Mouse (Mus musculus): ENCODE results near the gene Mybph. TPM values are rescaled to one million over a fixed set of nuclear protein-coding genes. Genes with fewer than 3 reads are reported as not detected.
"Not testable (repeated sequence)": the region's sequence is repeated elsewhere in the genome, so short reads cannot be mapped to it uniquely, and the experiment has no call there.

Mybph gene
- total RNA-seq, 2 experiments from 2014 or later = not detected

DNA sequence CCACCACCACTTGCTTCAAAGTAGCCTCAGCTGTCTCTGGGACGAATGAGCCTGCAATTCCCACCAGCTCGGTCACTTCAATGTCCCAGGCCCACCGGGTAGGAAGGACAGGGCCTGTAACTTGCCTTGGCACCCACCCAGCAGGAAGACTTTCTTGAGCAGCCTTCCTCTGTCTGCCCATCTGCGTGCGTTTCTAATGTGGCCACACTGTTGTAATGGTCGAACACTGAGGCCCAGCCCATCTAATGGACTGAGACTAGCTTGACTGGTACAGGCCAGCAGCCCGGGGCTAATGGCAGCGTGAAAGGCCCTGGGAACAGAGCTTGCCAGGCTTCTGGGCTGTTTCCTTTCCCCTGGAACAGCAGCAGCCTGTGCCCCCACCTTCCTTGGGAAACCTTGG, 39.1 kb downstream of the Mybph start:
- DNase-seq (ENCODE audit: low spot score in 2 of 2) = peak; percentile 30 to 41

DNA sequence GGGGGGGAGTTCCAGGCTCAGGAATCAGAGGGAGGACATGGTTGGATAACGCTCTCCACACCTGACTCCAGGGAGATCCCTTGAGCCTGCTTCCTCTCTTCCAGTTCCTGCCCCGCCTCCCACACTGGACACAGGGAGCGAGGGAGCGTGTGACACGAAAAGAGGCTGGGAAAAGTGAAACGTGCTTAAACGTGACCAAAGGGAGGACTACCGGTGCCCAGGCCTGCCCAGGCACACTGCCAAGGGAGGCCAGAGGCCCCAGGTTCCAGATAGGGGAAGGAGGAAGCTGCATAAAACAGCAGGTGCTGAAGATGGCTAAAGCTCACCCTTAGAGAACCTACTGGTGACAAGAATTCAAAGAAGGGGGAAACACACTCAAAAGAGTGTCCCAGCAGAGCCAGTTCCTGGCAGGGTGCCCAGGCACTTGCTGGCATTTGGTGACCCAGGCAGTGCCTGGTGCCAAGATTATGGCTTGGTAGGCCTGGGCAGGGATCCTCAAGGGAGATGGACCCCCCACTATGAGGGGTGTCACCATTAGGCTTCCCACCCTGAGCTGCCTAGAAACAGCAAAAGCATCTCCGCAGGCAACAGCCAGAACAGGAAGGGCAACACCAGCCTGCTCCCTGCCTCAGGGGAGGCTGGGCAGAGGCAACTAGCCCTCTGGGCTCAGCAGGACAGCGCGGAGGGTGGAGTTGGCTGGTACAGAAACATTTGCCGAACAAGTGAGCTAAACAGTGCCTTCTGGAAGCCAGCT, 39.7 kb downstream of the Mybph start:
- DNase-seq (ENCODE audit: low spot score in 2 of 2) = peak; percentile 77 to 80

DNA sequence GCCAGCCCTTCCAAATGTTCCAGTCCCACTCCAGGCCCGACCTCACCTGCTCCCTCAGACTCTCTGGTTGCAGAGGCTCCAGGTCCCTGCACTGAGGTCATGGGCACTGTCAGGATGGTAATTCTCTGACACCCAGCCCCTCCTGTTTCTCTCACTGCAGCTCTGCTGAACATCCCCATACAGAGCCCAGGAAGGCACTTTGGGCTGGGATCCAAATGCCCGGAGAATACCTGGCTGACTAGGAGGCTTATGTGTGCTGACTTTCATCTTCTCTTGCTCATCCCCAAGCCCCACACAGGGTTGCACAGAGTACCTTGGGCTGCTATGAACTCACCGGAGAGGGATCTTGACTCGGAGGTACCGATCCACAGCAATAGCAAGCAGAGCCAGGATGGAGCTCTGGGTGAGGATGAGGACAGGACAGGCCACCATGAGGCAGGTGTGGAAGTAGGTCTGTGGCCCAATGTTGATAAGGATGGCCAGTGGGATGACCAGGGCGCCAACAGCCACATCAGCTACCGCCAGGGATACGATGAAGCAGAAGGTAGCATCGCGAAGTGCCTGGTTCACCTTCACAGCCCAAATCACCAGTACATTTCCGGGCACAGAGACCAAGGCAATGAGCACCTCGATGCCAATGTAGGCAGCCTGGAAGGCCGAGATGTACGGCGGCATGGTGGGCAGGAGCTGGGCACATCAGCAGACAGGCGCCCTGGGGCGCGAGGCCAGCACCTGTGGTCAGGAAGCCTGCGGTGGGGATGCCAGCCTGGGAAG, 40.6 kb downstream of the Mybph start:
- peak in 1 of 2 experiments; percentile 41 for DNase-seq (ENCODE audit: low spot score in 2 of 2)

DNA sequence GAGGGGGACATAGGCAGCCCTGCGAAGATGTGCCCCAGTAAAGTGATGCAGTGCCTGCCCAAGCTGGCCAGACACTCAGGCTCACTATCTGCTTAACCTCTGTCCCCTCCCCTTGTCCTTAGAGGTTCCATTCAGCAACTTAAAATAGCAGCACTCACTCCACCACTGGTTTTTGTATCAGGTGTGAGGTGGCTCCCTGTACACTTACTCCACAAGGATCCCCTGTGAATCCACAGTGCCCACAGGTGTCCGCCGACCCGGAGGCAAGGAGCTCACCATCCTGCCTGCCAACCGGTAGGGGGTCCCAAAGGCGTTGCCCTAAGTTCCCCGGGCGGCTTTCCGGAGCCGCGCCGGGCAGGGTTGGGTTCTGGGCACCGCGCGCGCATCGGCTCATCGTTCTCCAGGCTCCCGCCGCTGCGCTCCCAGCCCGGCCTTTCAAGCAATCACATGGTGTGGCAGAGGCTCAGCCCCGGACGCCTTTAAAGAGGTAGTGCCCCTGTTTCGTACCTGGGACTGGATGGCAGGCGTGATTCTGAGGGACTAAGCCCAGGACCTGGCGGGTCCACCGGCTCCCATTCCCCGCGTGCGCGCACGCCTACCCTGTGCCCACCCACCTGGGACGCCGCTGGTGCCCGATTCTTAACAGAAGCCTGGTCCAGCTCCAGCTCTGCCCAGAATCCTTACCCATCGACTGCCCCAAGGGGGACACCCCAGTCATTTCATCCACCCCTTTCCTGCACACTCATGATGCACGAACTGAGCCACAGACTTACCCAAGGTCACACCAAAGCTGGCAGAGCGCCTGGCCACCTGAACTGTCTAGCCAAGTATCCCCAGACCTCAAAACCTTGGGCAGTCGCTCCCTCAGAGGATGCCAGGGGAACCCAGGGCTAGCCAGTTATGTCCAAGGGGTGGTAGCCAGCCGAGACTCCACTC, 41.5 kb downstream of the Mybph start:
- peak; percentile 69 to 74 for DNase-seq (ENCODE audit: low spot score in 2 of 2)

DNA sequence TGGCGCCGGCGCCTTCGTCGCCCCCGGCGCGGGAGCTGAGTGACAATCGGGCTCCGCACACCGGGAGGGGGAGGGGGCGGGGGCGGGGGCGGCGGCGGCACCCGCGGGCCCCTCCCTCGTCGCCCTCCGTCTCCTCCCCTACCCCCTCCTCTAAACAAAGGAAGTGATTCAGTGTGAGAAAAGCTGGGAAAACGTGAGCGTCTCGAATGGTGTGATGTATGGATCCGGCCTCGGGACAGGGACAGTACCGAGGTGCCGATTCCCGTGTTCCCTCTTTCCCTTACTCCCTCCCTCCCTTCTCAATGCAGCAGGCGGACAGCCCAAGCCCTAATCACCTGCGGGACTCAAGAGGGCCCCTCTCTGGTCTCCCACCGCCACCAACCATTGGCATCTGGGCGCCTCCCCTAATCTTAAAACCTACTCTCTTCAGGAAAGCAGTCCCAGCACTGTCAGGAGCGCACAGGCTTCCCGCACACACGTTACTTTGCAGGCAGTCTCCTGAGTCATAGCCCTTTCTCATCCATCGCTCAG, 42.2 kb downstream of the Mybph start, which contains the start of gene Adora1:
Adora1 (minus strand) TSS at position 41 of the 531 bp plus-strand sequence.
- no peak for DNase-seq (ENCODE audit: low spot score in 2 of 2)

DNA sequence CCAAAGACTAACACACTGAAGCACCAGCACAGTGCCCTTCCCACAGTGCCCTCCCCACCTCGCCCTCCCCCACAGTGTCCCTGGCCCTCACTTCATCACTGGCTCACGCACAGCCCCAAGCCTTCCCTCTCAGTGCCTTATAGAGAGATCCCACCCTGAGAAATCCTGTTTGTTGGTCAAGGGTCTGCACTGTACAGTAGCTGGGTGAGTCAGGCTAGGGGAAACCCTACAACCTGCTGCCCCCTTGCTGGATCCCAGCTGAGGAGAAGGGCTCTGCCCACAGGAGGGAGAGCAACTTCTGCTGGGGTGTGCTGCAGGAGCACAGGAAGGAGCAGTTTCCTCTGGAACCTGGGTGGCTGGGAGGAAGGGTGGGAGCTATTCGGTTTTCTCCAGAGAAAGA, 42.9 kb downstream of the Mybph start:
- DNase-seq (ENCODE audit: low spot score in 2 of 2) = no peak

DNA sequence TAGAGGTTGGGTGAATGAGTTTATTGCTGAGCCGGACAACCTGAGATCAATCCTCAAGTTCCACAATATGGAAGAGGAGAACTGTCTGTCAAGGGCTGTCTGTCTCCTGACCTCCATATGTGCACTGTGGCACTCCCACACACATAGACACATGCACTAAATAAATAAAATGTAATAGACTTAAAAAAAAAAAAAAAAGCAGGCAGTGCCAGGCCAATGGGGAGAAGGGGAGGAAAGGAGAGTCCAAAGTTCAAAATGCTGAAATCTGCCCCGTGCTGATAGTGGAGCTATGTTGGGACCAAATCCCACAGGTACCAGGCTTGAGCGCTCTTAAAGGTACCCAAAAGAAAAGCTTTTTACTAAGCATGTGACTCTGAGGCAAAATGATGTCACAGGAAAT, 44.2 kb downstream of the Mybph start:
- DNase-seq (ENCODE audit: low spot score in 2 of 2) = no peak

DNA sequence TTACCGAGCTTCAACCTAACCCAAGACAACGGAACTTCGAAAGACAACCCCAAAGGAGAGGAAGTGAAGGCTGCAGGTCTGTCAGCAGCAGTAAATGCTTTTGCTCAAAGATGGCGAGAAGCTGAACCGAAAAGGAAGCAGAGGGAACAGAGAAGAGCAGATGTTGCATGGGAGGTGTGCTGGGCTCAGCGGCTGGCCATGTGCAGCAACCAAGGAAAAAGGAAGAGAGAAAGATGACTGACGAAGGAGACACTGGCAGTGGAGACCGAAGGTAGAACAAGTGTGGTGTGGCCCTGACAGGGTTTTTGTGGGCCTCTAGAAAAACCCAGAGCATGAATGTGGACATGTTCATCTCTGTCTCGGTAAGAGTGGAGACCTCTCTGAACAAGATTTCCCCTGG, 47.5 kb downstream of the Mybph start:
- no peak for DNase-seq (ENCODE audit: low spot score in 2 of 2)

DNA sequence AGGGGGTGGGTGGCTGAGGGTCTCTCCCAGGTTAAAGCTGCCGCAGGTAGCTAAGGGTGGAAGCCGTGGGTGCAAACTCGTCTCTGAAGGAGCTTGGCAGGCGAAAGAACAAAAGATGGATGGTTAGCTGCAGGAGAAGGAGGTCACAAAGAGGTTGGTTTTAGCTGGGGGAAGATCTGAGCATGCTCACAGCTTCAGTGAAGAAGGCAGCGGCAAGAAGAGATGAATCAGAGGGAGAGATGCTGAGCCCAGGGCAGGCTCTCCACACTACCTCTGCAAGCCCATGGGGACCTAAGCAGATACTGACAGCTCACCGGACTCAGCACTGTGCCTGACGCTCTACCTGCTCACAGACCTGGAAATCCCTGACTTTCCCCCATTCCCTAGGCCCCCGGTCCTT, 48.0 kb downstream of the Mybph start:
- no peak for DNase-seq (ENCODE audit: low spot score in 2 of 2)

DNA sequence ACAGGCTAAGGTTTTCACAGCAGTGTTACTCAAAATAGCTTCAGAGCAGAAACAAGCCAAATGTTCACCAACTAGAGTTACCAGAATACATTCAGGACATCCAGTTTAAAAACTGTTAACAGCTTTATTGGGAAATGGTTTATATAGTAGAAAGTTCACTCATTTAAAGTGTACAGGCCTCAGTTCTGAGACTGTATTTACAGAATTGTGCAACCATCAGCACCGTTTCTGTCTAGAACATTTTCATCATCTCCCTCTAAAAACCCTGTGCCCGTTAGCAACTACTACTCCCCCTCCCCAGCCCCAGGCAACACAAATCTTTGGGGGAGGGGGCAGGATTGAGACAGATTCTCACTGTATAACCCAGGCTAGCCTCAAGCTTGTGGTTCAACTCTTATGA, 49.0 kb downstream of the Mybph start:
- no peak for DNase-seq (ENCODE audit: low spot score in 2 of 2)

DNA sequence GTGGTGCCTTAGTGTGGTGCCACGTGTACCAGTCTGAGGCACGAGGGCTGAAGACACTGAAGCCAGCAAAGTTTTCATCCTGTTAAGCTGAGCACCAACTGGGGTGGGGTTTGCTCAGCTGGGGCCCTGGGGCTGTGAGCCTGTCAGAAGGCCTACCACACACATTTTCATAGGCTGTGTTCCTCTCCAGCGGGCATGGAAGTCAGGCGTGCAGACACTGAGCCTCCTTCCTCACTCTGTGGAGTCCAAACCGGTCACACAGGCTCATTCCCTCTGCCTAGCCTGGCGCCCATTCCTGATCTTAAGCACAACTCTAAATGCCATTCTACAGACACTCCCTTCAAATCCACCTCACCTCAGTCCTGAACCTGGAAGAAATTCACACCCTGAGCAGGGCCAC, 50.3 kb downstream of the Mybph start:
- DNase-seq (ENCODE audit: low spot score in 2 of 2) = no peak

DNA sequence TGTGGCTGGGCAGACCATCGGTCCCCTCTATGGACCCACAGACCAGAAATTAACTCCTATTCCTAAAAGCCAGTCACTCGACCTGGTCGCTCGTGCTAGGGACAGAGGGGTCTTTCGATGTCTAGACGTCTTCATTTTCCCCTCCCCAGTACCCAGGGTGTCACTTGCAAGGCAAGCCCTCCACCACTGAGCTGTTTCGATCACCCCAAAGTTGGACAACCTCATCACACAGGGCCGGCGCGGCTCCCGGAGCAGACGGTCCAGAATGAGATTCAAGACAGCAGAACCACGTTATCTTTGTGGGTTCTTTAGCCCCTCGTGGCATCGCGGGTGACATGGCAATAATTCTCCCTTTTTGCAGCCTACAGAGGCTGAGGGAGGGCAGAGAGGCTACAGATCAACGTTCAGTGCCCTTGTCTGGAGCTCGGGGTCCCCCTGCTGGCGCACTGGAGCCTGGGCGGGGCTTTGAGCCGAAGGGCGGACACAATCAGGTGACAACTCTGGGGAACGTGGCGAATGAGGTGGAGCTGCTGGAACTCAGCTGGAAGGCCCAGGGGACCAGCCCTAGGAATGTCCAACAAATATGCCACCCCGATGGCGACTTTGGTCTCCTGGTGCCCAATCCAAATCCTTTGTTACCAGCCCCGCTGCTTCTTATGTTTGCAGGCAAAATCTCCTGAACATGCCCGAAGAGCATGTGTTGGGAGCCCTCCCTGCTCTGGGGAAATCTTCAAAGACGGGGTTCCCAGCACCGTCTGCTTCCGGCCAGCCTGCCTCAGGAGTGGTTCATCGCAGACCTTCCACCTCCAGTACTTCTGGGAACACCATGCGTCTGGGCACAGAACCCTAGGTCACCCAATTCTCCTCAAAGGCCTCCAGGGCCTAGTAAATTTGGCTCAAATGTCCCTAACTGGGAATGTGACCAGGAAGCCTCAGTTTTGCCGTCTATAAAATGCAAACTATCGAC, 51.0 kb downstream of the Mybph start:
- peak; percentile 93 to 96 for DNase-seq (ENCODE audit: low spot score in 2 of 2)

DNA sequence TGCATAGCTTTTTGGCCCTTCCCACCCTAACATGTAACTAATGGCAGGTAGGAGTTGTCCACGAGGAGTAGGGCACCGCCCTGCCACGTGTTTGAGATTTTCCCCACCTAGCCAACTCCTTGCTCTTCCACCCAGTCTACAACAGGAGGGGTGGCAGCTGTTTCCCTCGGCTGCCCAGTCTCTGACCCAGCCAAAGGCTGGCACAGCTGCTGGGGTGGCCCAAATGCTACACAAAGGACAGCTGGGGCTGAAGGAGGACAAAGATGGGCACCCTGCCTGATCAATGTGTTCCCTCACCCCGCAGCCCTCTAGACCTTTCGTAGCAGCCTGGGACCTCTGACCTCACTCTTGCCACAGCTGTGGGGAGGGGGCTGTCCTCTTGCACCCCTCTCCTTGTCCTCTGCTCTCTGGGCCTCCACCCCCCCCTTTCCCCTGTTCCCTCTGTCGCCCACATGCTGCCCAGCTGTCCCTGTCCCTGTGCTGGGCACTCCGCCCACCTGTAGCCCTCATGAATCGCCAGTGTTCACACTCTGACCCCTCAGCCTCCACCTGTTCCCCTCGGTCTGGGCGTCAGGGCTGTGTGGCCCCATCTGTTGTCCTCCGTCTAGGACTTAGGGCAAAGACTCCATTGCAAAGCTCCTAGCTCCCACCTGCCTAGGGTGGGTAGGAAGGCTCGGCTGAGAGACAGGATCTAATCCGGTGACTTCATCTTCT, 51.9 kb downstream of the Mybph start:
- DNase-seq (ENCODE audit: low spot score in 2 of 2) = no peak

DNA sequence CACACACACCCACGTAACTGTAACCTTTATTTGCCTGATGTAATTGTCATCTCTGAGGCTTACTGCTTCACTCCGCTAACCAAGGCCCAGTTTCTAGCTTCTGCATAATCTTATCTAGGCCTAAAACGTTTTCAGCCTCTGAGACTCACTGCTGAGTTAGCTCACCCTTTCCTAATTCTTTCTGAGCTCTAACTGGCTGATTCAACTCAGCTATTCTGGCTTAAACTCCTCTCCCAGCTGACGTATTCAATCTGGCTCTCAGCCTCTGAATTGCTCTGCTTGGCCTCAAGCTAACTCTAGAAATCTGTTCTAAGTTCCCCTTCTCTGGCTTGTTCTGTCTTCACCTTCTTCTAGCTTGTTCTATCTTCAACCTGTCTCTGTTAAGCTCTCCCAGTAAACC, 53.3 kb downstream of the Mybph start:
- peak in 1 of 2 experiments; percentile 18 for DNase-seq (ENCODE audit: low spot score in 2 of 2)

DNA sequence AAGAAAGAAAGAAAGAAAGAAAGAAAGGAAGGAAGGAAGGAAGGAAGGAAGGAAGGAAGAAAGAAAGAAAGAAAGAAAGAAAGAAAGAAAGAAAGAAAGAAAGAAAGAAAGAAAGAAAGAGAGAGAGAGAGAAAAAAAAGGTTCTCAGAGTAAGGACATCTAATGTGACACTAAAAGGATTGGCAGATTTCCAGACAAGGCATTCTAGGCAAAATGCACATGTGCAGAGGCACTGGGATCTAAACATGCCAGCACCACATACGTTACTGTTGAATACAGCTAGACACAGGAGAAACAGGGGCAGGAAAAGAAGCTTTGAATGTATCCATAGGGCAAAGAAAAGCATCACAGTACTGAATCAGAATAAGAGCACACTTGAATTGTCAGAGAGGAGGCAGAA, 56.4 kb downstream of the Mybph start:
- DNase-seq (ENCODE audit: low spot score in 2 of 2) = not testable (repeated sequence)
